Mouse (Mus musculus): ENCODE data around the gene Ino80d.

Gene Ino80d

GRCm38 (mm10) chr1:62919219-62919618, 195.2 kb downstream of the Ino80d start:
- DNase-seq (ENCODE audit: low read depth in 2 of 2, low spot score in 2 of 2): no peak

GRCm38 (mm10) chr1:62916609-62917008, 197.9 kb downstream of the Ino80d start:
- DNase-seq (ENCODE audit: low read depth in 2 of 2, low spot score in 2 of 2): no peak

- DNase-seq (ENCODE audit: low read depth in 2 of 2, low spot score in 2 of 2): no peak
Observed at GRCm38 (mm10) chr1:62914495-62914894, 200.0 kb downstream of the Ino80d start.

- DNase-seq (ENCODE audit: low read depth in 2 of 2, low spot score in 2 of 2): no peak
Observed at GRCm38 (mm10) chr1:62911426-62911825, 203.0 kb downstream of the Ino80d start.

GRCm38 (mm10) chr1:62909126-62909525, 205.3 kb downstream of the Ino80d start:
- no peak for DNase-seq (ENCODE audit: low read depth in 2 of 2, low spot score in 2 of 2)

- DNase-seq (ENCODE audit: low read depth in 2 of 2, low spot score in 2 of 2): no peak
Observed at GRCm38 (mm10) chr1:62908508-62908907, 206.0 kb downstream of the Ino80d start.

Data from CD8-positive naive resting alpha-beta T cell, adult 2 months (primary cell).